Mouse (Mus musculus) forebrain, embryonic 11.5 days (tissue): ENCODE results near the gene Vmn2r29. TPM values are rescaled to one million over a fixed set of nuclear protein-coding genes. Genes with fewer than 3 reads are reported as not detected.
"Not testable (repeated sequence)": the region's sequence is repeated elsewhere in the genome, so short reads cannot be mapped to it uniquely, and the experiment has no call there.

Source experiments
- ATAC-seq: fragments of 200-750 bp; cut with Nextera tagmentation; replicated peaks from 2 replicates; pipeline ENCODE4 v1.8.0; 2017; ENCODE audit warnings: moderate TSS enrichment; ENCODE audit not compliant: low FRiP score
- DNase-seq: peaks from one replicate; pipeline ENCODE4 v3.0.0-alpha.2; 2017; ENCODE audit warnings: low spot score
- H3K27ac ChIP-seq: fragments of 300-500 bp; sonication (generic); 2 replicates; pipeline ENCODE4 v1.5.1; 2014; ENCODE audit warnings: low read depth, low read length
- H3K27me3 ChIP-seq: fragments of 300-500 bp; sonication (generic); 2 replicates; pipeline ENCODE4 v1.6.1; 2014; ENCODE audit warnings: mild to moderate bottlenecking, low read length, mixed read lengths; ENCODE audit not compliant: control insufficient read depth, insufficient read depth
- H3K36me3 ChIP-seq: fragments of 300-500 bp; sonication (generic); 2 replicates; pipeline ENCODE4 v1.6.1; 2014; ENCODE audit warnings: mild to moderate bottlenecking, low read length, moderate library complexity, mixed read lengths; ENCODE audit not compliant: control insufficient read depth, insufficient read depth
- H3K4me1 ChIP-seq: fragments of 300-500 bp; sonication (generic); replicated peaks from 2 replicates; pipeline ENCODE4 v1.6.1; 2014; ENCODE audit warnings: low read length, mixed read lengths; ENCODE audit not compliant: control insufficient read depth, insufficient read depth
- H3K4me2 ChIP-seq: fragments of 300-500 bp; sonication (generic); 2 replicates; pipeline ENCODE4 v1.6.1; 2014; ENCODE audit warnings: low read depth, mild to moderate bottlenecking, low read length, moderate library complexity, mixed read lengths; ENCODE audit not compliant: severe bottlenecking
- H3K4me3 ChIP-seq: fragments of 300-500 bp; sonication (generic); 2 replicates; pipeline ENCODE4 v1.5.1; 2014; ENCODE audit warnings: low read depth, low read length
- H3K9ac ChIP-seq: fragments of 300-500 bp; sonication (generic); 2 replicates; pipeline ENCODE4 v1.6.1; 2014; ENCODE audit warnings: low read length
- H3K9me3 ChIP-seq: fragments of 300-500 bp; sonication (generic); 2 replicates; pipeline ENCODE4 v1.6.1; 2016; ENCODE audit warnings: low read length, mixed read lengths; ENCODE audit not compliant: control insufficient read depth
- WGBS: fragments of 180-500 bp; shearing (Covaris S2); extraction: QIAGEN DNeasy Blood & Tissue Kit; methylation state at CpG from one replicate; pipeline ENCODE4 v1.1.7; 2014; 5-methylcytosine and 5-hydroxymethylcytosine counted together
- polyA plus RNA-seq: library from polyadenylated mRNA; unstranded; fragments of >200 nt; fragmentation: Nextera tagmentation; extraction: Ambion mirVana; gene quantifications from 2 replicates; pipeline ENCODE4 v1.2.1, GENCODE M21; 2014

Gene Vmn2r29
- 0.24 and 0.45 TPM in 2 replicates for polyA plus RNA-seq

- H3K4me1 ChIP-seq, DNase-seq, H3K4me2 ChIP-seq, H3K27ac ChIP-seq, ATAC-seq, H3K9me3 ChIP-seq, H3K36me3 ChIP-seq, H3K9ac ChIP-seq, H3K27me3 ChIP-seq, H3K4me3 ChIP-seq: not testable (repeated sequence)
- no CpG with 5 or more reads among the region's 1 CpGs for WGBS
Measured at GRCm38 (mm10) chr7:7247228-7247627, at the start of gene Vmn2r29. Gene Vmn2r29 (minus strand): TSS chr7:7247328.

- Histone ChIP-seq H3K27me3 (no peaks in the 10 kb centered on the region), H3K4me3 (no peak overlapping the region), H3K36me3 (peaks cover 6% of the 10 kb centered on the region), H3K27ac (no peak overlapping the region), H3K4me2 (no peak overlapping the region), H3K9ac (no peak overlapping the region), H3K4me1 (no peaks in the 10 kb centered on the region), H3K9me3 (no peaks in the 10 kb centered on the region)
- peak; percentile 58 for DNase-seq
- WGBS: 85% methylated on average over 16 of the region's 16 CpGs
- no peak for ATAC-seq
Measured at GRCm38 (mm10) chr7:7295595-7295994, 48.5 kb upstream of the Vmn2r29 start.

- H3K27me3 ChIP-seq: no peaks in the 10 kb centered on the region
- H3K4me3 ChIP-seq: no peak overlapping the region
- DNase-seq (no peak), ATAC-seq (no peak)
- no peaks in the 10 kb centered on the region for H3K4me1 ChIP-seq
- H3K27ac ChIP-seq: no peak overlapping the region
- peaks cover 5% of the 10 kb centered on the region; the same call in 1 of the 2 replicates for H3K36me3 ChIP-seq
- WGBS: 100% methylated on average over 1 of the region's 1 CpGs
- no peak overlapping the region for H3K4me2 ChIP-seq
- no peak overlapping the region for H3K9ac ChIP-seq
- H3K9me3 ChIP-seq: peaks cover 4% of the 10 kb centered on the region
Measured at GRCm38 (mm10) chr7:7281383-7281782, 34.3 kb upstream of the Vmn2r29 start.

- ATAC-seq: peak; percentile 100
- H3K4me3 ChIP-seq: peak within 1 kb of the TSS; percentile 16
- H3K27ac ChIP-seq: 0 out of 2 replicates have a peak within 1 kb of the TSS, but pooled peaks have one; percentile 0
- WGBS: 49% methylated on average over 45 of the region's 45 CpGs
- H3K4me2 ChIP-seq: peak within 1 kb of the TSS; percentile 11; the same call in 1 of the 2 replicates
- not testable (repeated sequence) for H3K36me3 ChIP-seq, H3K27me3 ChIP-seq, H3K9me3 ChIP-seq, H3K4me1 ChIP-seq
- H3K9ac ChIP-seq: peak within 1 kb of the TSS; percentile 5; the same call in 1 of the 2 replicates
- peak; percentile 88 for DNase-seq
Measured at GRCm38 (mm10) chr7:7277966-7278567, 30.9 kb upstream of the Vmn2r29 start, which contains the start of gene Gm45844. Gene Gm45844 (minus strand): TSS chr7:7278289.

GRCm38 (mm10) chr7:7277556-7277955 lies 30.4 kb upstream of the Vmn2r29 start:
- ATAC-seq: peak; percentile 64
- Histone ChIP-seq H3K9ac (peak overlapping the region; percentile 5; the same call in 1 of the 2 replicates), H3K4me3 (peak overlapping the region; percentile 16), H3K27ac (0 out of 2 replicates have a peak overlapping the region, but pooled peaks have one; percentile 0)
- not testable (repeated sequence) for H3K9me3 ChIP-seq, H3K4me1 ChIP-seq, H3K4me2 ChIP-seq, H3K27me3 ChIP-seq, H3K36me3 ChIP-seq
- DNase-seq: peak; percentile 75
- WGBS: 51% methylated on average over 24 of the region's 24 CpGs

GRCm38 (mm10) chr7:7209313-7210151 lies 37.6 kb downstream of the Vmn2r29 start, which contains the start of gene Zfp772:
Gene Zfp772 (minus strand): TSS chr7:7209998.
- not testable (repeated sequence) for H3K27ac ChIP-seq, H3K36me3 ChIP-seq, H3K9me3 ChIP-seq, H3K4me1 ChIP-seq, ATAC-seq, H3K27me3 ChIP-seq
- WGBS: 5% methylated on average over 24 of the region's 24 CpGs
- Histone ChIP-seq H3K4me3 (peak within 1 kb of the TSS; percentile 38), H3K4me2 (peak within 1 kb of the TSS; percentile 52), H3K9ac (0 out of 2 replicates have a peak within 1 kb of the TSS, but pooled peaks have one; percentile 27)
- peak; percentile 51 for DNase-seq

- WGBS: 10% methylated on average over 18 of the region's 18 CpGs
- no peak overlapping the region for H3K27ac ChIP-seq
Measured at GRCm38 (mm10) chr7:7188191-7188942, 58.8 kb downstream of the Vmn2r29 start.

More at GRCm38 (mm10) chr7:7188191-7188942, 58.8 kb downstream of the Vmn2r29 start:
- Histone ChIP-seq H3K36me3 (no peaks in the 10 kb centered on the region), H3K4me1 (no peaks in the 10 kb centered on the region), H3K4me3 (peak overlapping the region; percentile 46), H3K9me3 (no peaks in the 10 kb centered on the region), H3K9ac (0 out of 2 replicates have a peak overlapping the region, but pooled peaks have one; percentile 39), H3K27me3 (no peaks in the 10 kb centered on the region), H3K4me2 (peak overlapping the region; percentile 36; the same call in 1 of the 2 replicates)
- peak; percentile 97 for ATAC-seq
- peak; percentile 80 for DNase-seq
